Mouse (Mus musculus) MEL (cell line): ENCODE data around the gene Tnfaip2.

Experiments
- CTCF ChIP-seq, 3 experiments: IDR thresholded peaks in 2 of 3; conservative IDR thresholded peaks in 1 of 3; 2 replicates each; pipeline ENCODE4 v1.5.1; 2011 to 2012; ENCODE audit warnings: low read length in 3 of 3, low read depth in 2 of 3, mild to moderate bottlenecking in 2 of 3, improper control_type of control experiment in 1 of 3, inconsistent platforms in 1 of 3, mixed read lengths in 1 of 3, moderate library complexity in 1 of 3; ENCODE audit not compliant: control insufficient read depth in 1 of 3, insufficient read depth in 1 of 3, poor library complexity in 1 of 3, severe bottlenecking in 1 of 3
- ELF1 ChIP-seq: IDR thresholded peaks from 2 replicates; pipeline ENCODE4 v1.6.1; 2014; ENCODE audit warnings: low read depth, mild to moderate bottlenecking, inconsistent platforms, low read length, improper control_type of control experiment, moderate library complexity
- EP300 ChIP-seq, 2 experiments: IDR thresholded peaks; 2 replicates each; pipeline ENCODE4 v1.6.1; 2011; ENCODE audit warnings: improper control_type of control experiment in 2 of 2, low read length in 2 of 2, low read depth in 1 of 2, mild to moderate bottlenecking in 1 of 2
- GATA1 ChIP-seq: IDR thresholded peaks from 2 replicates; pipeline ENCODE4 v1.6.1; 2011; ENCODE audit warnings: low read depth, low read length, improper control_type of control experiment
- HCFC1 ChIP-seq: IDR thresholded peaks from 2 replicates; pipeline ENCODE4 v1.6.1; 2012; ENCODE audit warnings: low read depth, mild to moderate bottlenecking, inconsistent platforms, low read length, improper control_type of control experiment, moderate library complexity
- MYB ChIP-seq: IDR thresholded peaks from 2 replicates; pipeline ENCODE4 v1.6.1; 2011; ENCODE audit warnings: mild to moderate bottlenecking, low read depth, low read length, improper control_type of control experiment
- NELFE ChIP-seq: IDR thresholded peaks from 2 replicates; pipeline ENCODE4 v1.6.1; 2011; ENCODE audit warnings: low read depth, low read length, improper control_type of control experiment
- POLR2A ChIP-seq, 2 experiments: IDR thresholded peaks; 2 replicates each; pipeline ENCODE4 v1.6.1; 2011 to 2012; ENCODE audit warnings: low read length in 2 of 2, mild to moderate bottlenecking in 2 of 2, control low read depth in 1 of 2, improper control_type of control experiment in 1 of 2, low read depth in 1 of 2, moderate library complexity in 1 of 2; ENCODE audit not compliant: control insufficient read depth in 1 of 2, insufficient read depth in 1 of 2, poor library complexity in 1 of 2
- POLR2AphosphoS2 ChIP-seq: IDR thresholded peaks from 2 replicates; pipeline ENCODE4 v1.6.1; 2011; ENCODE audit warnings: low read length, improper control_type of control experiment
- RAD21 ChIP-seq: IDR thresholded peaks from 2 replicates; pipeline ENCODE4 v1.6.1; 2011; ENCODE audit warnings: mild to moderate bottlenecking, low read depth, low read length, improper control_type of control experiment

DNA sequence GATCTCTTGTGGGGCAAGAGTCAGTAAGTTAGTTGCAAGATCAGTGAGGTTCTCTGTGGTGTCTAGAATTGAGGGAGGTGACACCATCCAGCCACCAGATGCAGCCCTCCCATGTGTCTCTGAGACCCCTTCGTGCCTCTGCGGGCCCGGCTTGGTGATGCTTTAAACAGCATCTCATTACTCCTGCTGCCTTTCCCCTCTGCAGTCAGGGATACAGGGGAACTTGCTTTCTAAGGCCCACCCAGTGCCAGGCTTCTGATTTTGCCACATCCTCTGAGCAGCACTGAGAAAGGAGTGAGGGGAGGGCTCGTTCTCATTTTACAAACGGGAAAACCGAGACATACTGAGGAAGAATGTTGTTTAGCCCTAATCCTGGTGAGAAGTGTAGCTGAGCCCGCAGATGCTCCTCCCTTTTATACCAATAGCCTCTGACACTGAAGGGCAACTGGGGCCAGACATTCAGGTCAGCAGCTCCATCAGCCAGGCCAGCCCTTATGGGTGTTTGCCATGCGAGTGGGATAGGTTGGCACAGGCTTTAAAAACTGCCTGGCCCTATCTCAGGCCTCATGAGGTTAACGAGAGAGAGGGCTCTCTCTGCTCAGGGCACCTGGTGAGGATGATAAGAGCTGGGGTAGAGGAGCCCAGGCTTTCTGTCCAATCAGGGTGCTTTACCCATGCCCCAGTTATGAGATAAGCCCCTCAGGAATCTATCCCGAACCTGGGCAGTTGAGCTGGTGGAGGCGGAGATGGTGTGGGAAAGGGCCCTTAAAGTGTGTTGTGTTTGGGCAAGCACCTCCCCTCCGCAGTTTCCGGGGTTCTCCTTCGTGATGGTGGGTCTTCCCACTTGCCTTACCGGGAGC, 972 bp downstream of the Tnfaip2 start:
- TF ChIP-seq ELF1 (peak; percentile 71; the same call in 1 of the 2 replicates), CTCF (IDR thresholded peaks at IDR 0.05 in 2 of 3, conservative IDR thresholded peaks at IDR 0.05 in 1 of 3; ENCODE audit: control insufficient read depth in 1 of 3, insufficient read depth in 1 of 3, low read depth in 2 of 3, low read length in 3 of 3, poor library complexity in 1 of 3, severe bottlenecking in 1 of 3) (no peak), POLR2A (IDR thresholded peaks at IDR 0.05; ENCODE audit: control insufficient read depth in 1 of 2, insufficient read depth in 1 of 2, low read depth in 1 of 2, low read length in 2 of 2, poor library complexity in 1 of 2) (peak in 1 of 2 experiments; percentile 65; a peak in 2 of 4 replicates), EP300 (IDR thresholded peaks at IDR 0.05; ENCODE audit: low read depth in 1 of 2, low read length in 2 of 2) (peak; percentile 94 to 97), HCFC1 (peak; percentile 60), NELFE (peak; percentile 26; the same call in 1 of the 2 replicates), RAD21 (no peak), GATA1 (peak; percentile 95), MYB (peak; percentile 90), POLR2AphosphoS2 (no peak; the same call in none of the 2 replicates)
